Mouse (Mus musculus) MEL (cell line): ENCODE data around the gene Rnf151. TPM values are rescaled to one million over a fixed set of nuclear protein-coding genes. Genes with fewer than 3 reads are reported as not detected.

Experiments
- DNase-seq: peaks from one replicate; pipeline ENCODE4 v3.0.0; 2011; ENCODE audit warnings: low read depth, low spot score
- H3K27ac ChIP-seq: 2 replicates; pipeline ENCODE4 v1.5.1; 2012; ENCODE audit warnings: low read depth, mild to moderate bottlenecking, control low read depth, low read length, moderate library complexity; ENCODE audit not compliant: control insufficient read depth
- H3K27me3 ChIP-seq, 2 experiments: fragments of 150-350 bp in 1 of 2; sonication (generic) in 1 of 2; 2 replicates each; pipeline ENCODE4 v1.6.1; 2012; ENCODE audit warnings: low read length in 2 of 2, mild to moderate bottlenecking in 2 of 2, improper control_type of control experiment in 1 of 2, moderate library complexity in 1 of 2; ENCODE audit not compliant: insufficient read depth in 2 of 2, control insufficient read depth in 1 of 2
- H3K36me3 ChIP-seq, 2 experiments: 2 replicates each; pipeline ENCODE4 v1.6.1; 2012 to 2014; ENCODE audit warnings: low read length in 2 of 2, improper control_type of control experiment in 1 of 2, inconsistent platforms in 1 of 2, mild to moderate bottlenecking in 1 of 2; ENCODE audit not compliant: insufficient read depth in 2 of 2, control insufficient read depth in 1 of 2
- H3K4me1 ChIP-seq, 2 experiments: fragments of 150-350 bp in 1 of 2; sonication (generic) in 1 of 2; 2 replicates each; pipeline ENCODE4 v1.6.1; 2012; ENCODE audit warnings: low read length in 2 of 2, improper control_type of control experiment in 1 of 2, mild to moderate bottlenecking in 1 of 2; ENCODE audit not compliant: insufficient read depth in 2 of 2, control insufficient read depth in 1 of 2
- H3K4me3 ChIP-seq, 2 experiments: fragments of 150-350 bp in 1 of 2; sonication (generic) in 1 of 2; 2 replicates each; pipeline ENCODE4 v1.5.1; 2012; ENCODE audit warnings: low read depth in 2 of 2, low read length in 2 of 2, mild to moderate bottlenecking in 2 of 2, moderate library complexity in 2 of 2, control low read depth in 1 of 2, improper control_type of control experiment in 1 of 2; ENCODE audit not compliant: control insufficient read depth in 1 of 2, insufficient read depth in 1 of 2
- H3K79me2 ChIP-seq: 2 replicates; pipeline ENCODE4 v1.6.1; 2012; ENCODE audit warnings: mild to moderate bottlenecking, low read length, moderate library complexity; ENCODE audit not compliant: control insufficient read depth, poor library complexity, insufficient read depth
- H3K9ac ChIP-seq: 2 replicates; pipeline ENCODE4 v1.6.1; 2012; ENCODE audit warnings: low read depth, mild to moderate bottlenecking, control low read depth, low read length, moderate library complexity; ENCODE audit not compliant: control insufficient read depth, poor library complexity, severe bottlenecking
- H3K9me3 ChIP-seq: fragments of 150-350 bp; sonication (generic); replicated peaks from 2 replicates; pipeline ENCODE4 v1.6.1; 2012; ENCODE audit warnings: mild to moderate bottlenecking, low read length, improper control_type of control experiment, moderate library complexity; ENCODE audit not compliant: insufficient read depth
- BHLHE40 ChIP-seq: IDR thresholded peaks from 2 replicates; pipeline ENCODE4 v1.6.1; 2012; ENCODE audit warnings: low read depth, mild to moderate bottlenecking, inconsistent platforms, low read length, improper control_type of control experiment, borderline replicate concordance
- CHD1 ChIP-seq: IDR thresholded peaks from 2 replicates; pipeline ENCODE4 v1.6.1; 2012; ENCODE audit warnings: low read depth, mild to moderate bottlenecking, inconsistent platforms, low read length, improper control_type of control experiment
- CHD2 ChIP-seq: IDR thresholded peaks from 2 replicates; pipeline ENCODE4 v1.6.1; 2011; ENCODE audit warnings: low read length, improper control_type of control experiment
- CTCF ChIP-seq, 3 experiments: IDR thresholded peaks in 2 of 3; conservative IDR thresholded peaks in 1 of 3; 2 replicates each; pipeline ENCODE4 v1.5.1; 2011 to 2012; ENCODE audit warnings: low read length in 3 of 3, low read depth in 2 of 3, mild to moderate bottlenecking in 2 of 3, improper control_type of control experiment in 1 of 3, inconsistent platforms in 1 of 3, mixed read lengths in 1 of 3, moderate library complexity in 1 of 3; ENCODE audit not compliant: control insufficient read depth in 1 of 3, insufficient read depth in 1 of 3, poor library complexity in 1 of 3, severe bottlenecking in 1 of 3
- E2F4 ChIP-seq: IDR thresholded peaks from 2 replicates; pipeline ENCODE4 v1.6.1; 2011; ENCODE audit warnings: low read depth, low read length, improper control_type of control experiment, borderline replicate concordance
- ELF1 ChIP-seq: IDR thresholded peaks from 2 replicates; pipeline ENCODE4 v1.6.1; 2014; ENCODE audit warnings: low read depth, mild to moderate bottlenecking, inconsistent platforms, low read length, improper control_type of control experiment, moderate library complexity
- EP300 ChIP-seq, 2 experiments: IDR thresholded peaks; 2 replicates each; pipeline ENCODE4 v1.6.1; 2011; ENCODE audit warnings: improper control_type of control experiment in 2 of 2, low read length in 2 of 2, low read depth in 1 of 2, mild to moderate bottlenecking in 1 of 2
- ETS1 ChIP-seq: IDR thresholded peaks from 2 replicates; pipeline ENCODE4 v1.6.1; 2012; ENCODE audit warnings: low read depth, mild to moderate bottlenecking, inconsistent platforms, low read length, improper control_type of control experiment, moderate library complexity
- GABPA ChIP-seq: IDR thresholded peaks from 2 replicates; pipeline ENCODE4 v1.6.1; 2012; ENCODE audit warnings: low read depth, mild to moderate bottlenecking, inconsistent platforms, low read length, improper control_type of control experiment, moderate library complexity
- GATA1 ChIP-seq: IDR thresholded peaks from 2 replicates; pipeline ENCODE4 v1.6.1; 2011; ENCODE audit warnings: low read depth, low read length, improper control_type of control experiment
- HCFC1 ChIP-seq: IDR thresholded peaks from 2 replicates; pipeline ENCODE4 v1.6.1; 2012; ENCODE audit warnings: low read depth, mild to moderate bottlenecking, inconsistent platforms, low read length, improper control_type of control experiment, moderate library complexity
- KAT2A ChIP-seq: conservative IDR thresholded peaks from 2 replicates; pipeline ENCODE4 v1.6.1; 2012; ENCODE audit warnings: low read depth, low read length, improper control_type of control experiment, inconsistent platforms
- MAFK ChIP-seq: IDR thresholded peaks from 2 replicates; pipeline ENCODE4 v1.6.1; 2011; ENCODE audit warnings: low read depth, mild to moderate bottlenecking, low read length, improper control_type of control experiment, borderline replicate concordance
- MAX ChIP-seq: IDR thresholded peaks from 2 replicates; pipeline ENCODE4 v1.6.1; 2011; ENCODE audit warnings: low read length, improper control_type of control experiment
- MEF2A ChIP-seq: IDR thresholded peaks from 2 replicates; pipeline ENCODE4 v1.6.1; 2014; ENCODE audit warnings: low read depth, mild to moderate bottlenecking, inconsistent platforms, low read length, improper control_type of control experiment; ENCODE audit not compliant: poor library complexity, insufficient replicate concordance, severe bottlenecking; ENCODE audit errors: extremely low read depth
- MXI1 ChIP-seq: IDR thresholded peaks from 2 replicates; pipeline ENCODE4 v1.6.1; 2011; ENCODE audit warnings: mild to moderate bottlenecking, low read depth, low read length, improper control_type of control experiment
- MYB ChIP-seq: IDR thresholded peaks from 2 replicates; pipeline ENCODE4 v1.6.1; 2011; ENCODE audit warnings: mild to moderate bottlenecking, low read depth, low read length, improper control_type of control experiment
- MYC ChIP-seq: IDR thresholded peaks from 2 replicates; pipeline ENCODE4 v1.6.1; 2011; ENCODE audit warnings: low read depth, mild to moderate bottlenecking, low read length, improper control_type of control experiment, moderate library complexity
- NELFE ChIP-seq: IDR thresholded peaks from 2 replicates; pipeline ENCODE4 v1.6.1; 2011; ENCODE audit warnings: low read depth, low read length, improper control_type of control experiment
- NRF1 ChIP-seq: IDR thresholded peaks from 2 replicates; pipeline ENCODE4 v1.6.1; 2014; ENCODE audit warnings: low read depth, mild to moderate bottlenecking, inconsistent platforms, low read length, improper control_type of control experiment, moderate library complexity; ENCODE audit not compliant: poor library complexity, insufficient read depth, severe bottlenecking
- POLR2A ChIP-seq, 2 experiments: IDR thresholded peaks; 2 replicates each; pipeline ENCODE4 v1.6.1; 2011 to 2012; ENCODE audit warnings: low read length in 2 of 2, mild to moderate bottlenecking in 2 of 2, control low read depth in 1 of 2, improper control_type of control experiment in 1 of 2, low read depth in 1 of 2, moderate library complexity in 1 of 2; ENCODE audit not compliant: control insufficient read depth in 1 of 2, insufficient read depth in 1 of 2, poor library complexity in 1 of 2
- POLR2AphosphoS2 ChIP-seq: IDR thresholded peaks from 2 replicates; pipeline ENCODE4 v1.6.1; 2011; ENCODE audit warnings: low read length, improper control_type of control experiment
- POLR2AphosphoS5 ChIP-seq: IDR thresholded peaks from 2 replicates; pipeline ENCODE4 v1.6.1; 2012; ENCODE audit warnings: low read depth, borderline replicate concordance, mild to moderate bottlenecking, inconsistent platforms, low read length, moderate library complexity, mixed read lengths
- RAD21 ChIP-seq: IDR thresholded peaks from 2 replicates; pipeline ENCODE4 v1.6.1; 2011; ENCODE audit warnings: mild to moderate bottlenecking, low read depth, low read length, improper control_type of control experiment
- RCOR1 ChIP-seq: IDR thresholded peaks from 2 replicates; pipeline ENCODE4 v1.6.1; 2012; ENCODE audit warnings: low read depth, mild to moderate bottlenecking, inconsistent platforms, low read length, improper control_type of control experiment
- SIN3A ChIP-seq: IDR thresholded peaks from 2 replicates; pipeline ENCODE4 v1.6.1; 2012; ENCODE audit warnings: low read length, improper control_type of control experiment, inconsistent platforms
- SMC3 ChIP-seq: IDR thresholded peaks from 2 replicates; pipeline ENCODE4 v1.6.1; 2011; ENCODE audit warnings: low read depth, low read length, improper control_type of control experiment
- TAL1 ChIP-seq: IDR thresholded peaks from 2 replicates; pipeline ENCODE4 v1.6.1; 2012; ENCODE audit warnings: mild to moderate bottlenecking, inconsistent platforms, low read length, moderate library complexity, mixed read lengths
- TCF12 ChIP-seq: IDR thresholded peaks from 2 replicates; pipeline ENCODE4 v1.6.1; 2014; ENCODE audit warnings: low read depth, mild to moderate bottlenecking, inconsistent platforms, low read length, improper control_type of control experiment, moderate library complexity
- UBTF ChIP-seq: IDR thresholded peaks from 2 replicates; pipeline ENCODE4 v1.6.1; 2012; ENCODE audit warnings: low read depth, mild to moderate bottlenecking, inconsistent platforms, low read length, improper control_type of control experiment, moderate library complexity, borderline replicate concordance; ENCODE audit not compliant: insufficient read depth
- USF2 ChIP-seq, 2 experiments: IDR thresholded peaks; 2 replicates each; pipeline ENCODE4 v1.6.1; 2011 to 2012; ENCODE audit warnings: improper control_type of control experiment in 2 of 2, low read length in 2 of 2, borderline replicate concordance in 1 of 2, inconsistent platforms in 1 of 2, low read depth in 1 of 2, mild to moderate bottlenecking in 1 of 2; ENCODE audit not compliant: insufficient read depth in 1 of 2
- ZC3H11A ChIP-seq: IDR thresholded peaks from 2 replicates; pipeline ENCODE4 v1.6.1; 2012; ENCODE audit warnings: low read depth, mild to moderate bottlenecking, inconsistent platforms, low read length, improper control_type of control experiment
- ZKSCAN1 ChIP-seq: IDR thresholded peaks from 2 replicates; pipeline ENCODE4 v1.6.1; 2012; ENCODE audit warnings: low read depth, mild to moderate bottlenecking, inconsistent platforms, low read length, improper control_type of control experiment, moderate library complexity
- ZMIZ1 ChIP-seq: IDR thresholded peaks from 2 replicates; pipeline ENCODE4 v1.6.1; 2012; ENCODE audit warnings: low read depth, mild to moderate bottlenecking, inconsistent platforms, low read length, improper control_type of control experiment, moderate library complexity
- ZNF384 ChIP-seq: IDR thresholded peaks from 2 replicates; pipeline ENCODE4 v1.6.1; 2012; ENCODE audit warnings: low read depth, mild to moderate bottlenecking, inconsistent platforms, low read length, improper control_type of control experiment
- polyA plus RNA-seq, 2 experiments: library from polyadenylated mRNA; stranded (reverse) in 1 of 2; unstranded in 1 of 2; fragments of >175 nt in 1 of 2; fragments of >200 nt in 1 of 2; gene quantifications; 2 replicates each; pipeline versions ENCODE4 v1.2.1 to v1.2.4; 2012; ENCODE audit warnings: low replicate concordance in 2 of 2, low read depth in 1 of 2; ENCODE audit not compliant: insufficient read length in 2 of 2, insufficient read depth in 1 of 2, missing spikeins in 1 of 2
- total RNA-seq: library from RNA; depleted of rRNA; stranded (reverse); fragments of 300-350 nt; gene quantifications from 2 replicates; pipeline ENCODE4 v1.2.3, GENCODE M21; 2012

Gene Rnf151
- total and polyA plus RNA-seq, 3 experiments = 0.23 to 0.40 TPM; not detected in 1

GRCm38 (mm10) chr17:24745526-24746497, 27.9 kb upstream of the Rnf151 start:
- Histone ChIP-seq H3K4me3 (no peak overlapping the region), H3K79me2 (no peaks in the 10 kb centered on the region), H3K27ac (no peak overlapping the region), H3K4me1 (no peaks in the 10 kb centered on the region), H3K9me3 (no peaks in the 10 kb centered on the region), H3K9ac (no peak overlapping the region), H3K36me3 (no peaks in the 10 kb centered on the region), H3K27me3 (peaks cover 2 to 4% of the 10 kb centered on the region in 2 experiments; a peak in 2 of 4 replicates)
- peak; percentile 92 for DNase-seq
- TF ChIP-seq BHLHE40 (0 out of 2 replicates have a peak, but pooled peaks have one; percentile 8), GABPA (no peak), ZC3H11A (peak; percentile 92), CHD1 (no peak), POLR2AphosphoS2 (no peak), POLR2A (IDR thresholded peaks at IDR 0.05; ENCODE audit: control insufficient read depth in 1 of 2, insufficient read depth in 1 of 2, low read depth in 1 of 2, low read length in 2 of 2, poor library complexity in 1 of 2) (no peak), ZNF384 (no peak), CTCF (IDR thresholded peaks at IDR 0.05 in 2 of 3, conservative IDR thresholded peaks at IDR 0.05 in 1 of 3; ENCODE audit: control insufficient read depth in 1 of 3, insufficient read depth in 1 of 3, low read depth in 2 of 3, low read length in 3 of 3, poor library complexity in 1 of 3, severe bottlenecking in 1 of 3) (peak; percentile 86 to 97 (median 88)), EP300 (IDR thresholded peaks at IDR 0.05; ENCODE audit: low read depth in 1 of 2, low read length in 2 of 2) (no peak), UBTF (no peak), TCF12 (no peak), USF2 (IDR thresholded peaks at IDR 0.05; ENCODE audit: borderline replicate concordance in 1 of 2, insufficient read depth in 1 of 2, low read depth in 1 of 2, low read length in 2 of 2) (no peak), E2F4 (no peak), MYC (peak; percentile 70; the same call in 1 of the 2 replicates), MAFK (no peak), SMC3 (peak; percentile 89), ELF1 (0 out of 2 replicates have a peak, but pooled peaks have one; percentile 37), MEF2A (no peak), NELFE (no peak), ETS1 (no peak), RCOR1 (no peak), SIN3A (peak; percentile 73), MXI1 (peak; percentile 45), HCFC1 (0 out of 2 replicates have a peak, but pooled peaks have one; percentile 17), MAX (peak; percentile 55; the same call in 1 of the 2 replicates), ZMIZ1 (no peak), GATA1 (no peak), ZKSCAN1 (no peak), POLR2AphosphoS5 (no peak), TAL1 (no peak), MYB (no peak), NRF1 (no peak), KAT2A (no peak), CHD2 (no peak), RAD21 (peak; percentile 99)
